Mouse (Mus musculus): ENCODE data around the gene Gse1. TPM values are rescaled to one million over a fixed set of nuclear protein-coding genes. Genes with fewer than 3 reads are reported as not detected.
A peak's percentile ranks its signal among the peaks of the same experiment; 100 is the strongest.

The Gse1 gene
- polyA plus RNA-seq, 1 experiment: 17.1 TPM

DNA sequence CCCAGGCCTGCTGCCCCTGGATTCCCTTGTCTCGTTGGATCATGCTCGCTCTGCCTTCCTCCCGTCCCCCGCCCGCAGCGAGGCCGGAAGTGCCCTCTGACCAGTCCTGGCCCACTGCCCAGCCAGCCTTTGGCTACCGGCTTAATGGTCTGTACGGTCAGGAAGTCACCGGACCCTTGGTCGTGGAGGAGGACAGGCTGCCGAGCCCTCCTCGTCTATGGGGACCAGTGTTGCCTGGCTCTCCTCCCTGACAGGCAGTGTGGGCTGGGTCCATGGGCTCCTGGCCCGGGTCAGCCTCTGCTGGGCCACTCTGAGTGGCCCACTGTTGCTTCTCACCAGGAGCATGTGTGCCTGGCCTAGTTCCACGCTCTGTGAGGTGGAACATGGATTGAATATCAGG, 266.6 kb downstream of the Gse1 start:
- Histone ChIP-seq H3K4me1 (ENCODE audit: control insufficient read depth) (peaks cover 100% of the 10 kb centered on the region), H3K4me3 (replicated peaks) (peak overlapping the region; percentile 28), H3K9me3 (ENCODE audit: control insufficient read depth, low read length) (no peaks in the 10 kb centered on the region), H3K36me3 (ENCODE audit: control insufficient read depth) (peaks cover 91% of the 10 kb centered on the region), H3K27me3 (ENCODE audit: control insufficient read depth) (no peaks in the 10 kb centered on the region)
- TF ChIP-seq GATA1 (IDR thresholded peaks at IDR 0.05; ENCODE audit: low read length): no peak
- no peak for TF ChIP-seq TAL1 (IDR thresholded peaks at IDR 0.05; ENCODE audit: low read length)

DNA sequence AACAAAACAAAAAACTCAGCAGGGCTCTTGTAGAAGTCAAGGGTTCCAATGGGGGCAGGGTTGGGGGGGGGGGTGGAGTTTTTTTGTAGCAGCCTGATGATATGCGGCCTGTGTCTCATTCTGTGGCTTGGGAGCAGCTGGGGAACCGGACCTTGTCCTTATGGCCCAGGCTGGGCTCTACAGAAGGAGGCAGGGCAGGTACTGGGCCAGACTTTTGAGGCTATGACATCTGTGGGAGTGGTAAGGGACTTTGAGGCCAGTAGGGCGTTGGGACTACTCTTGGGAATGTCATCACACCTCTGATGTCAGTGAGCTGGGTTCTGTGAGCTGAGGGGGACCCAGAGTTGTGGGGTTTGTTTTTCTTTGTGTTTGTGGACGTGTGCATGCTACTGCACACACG, 267.2 kb downstream of the Gse1 start:
- H3K9me3 ChIP-seq (ENCODE audit: control insufficient read depth, low read length): no peaks in the 10 kb centered on the region
- H3K4me3 ChIP-seq (replicated peaks): no peak overlapping the region
- H3K4me1 ChIP-seq (ENCODE audit: control insufficient read depth): peaks cover 100% of the 10 kb centered on the region
- H3K36me3 ChIP-seq (ENCODE audit: control insufficient read depth): peaks cover 95% of the 10 kb centered on the region
- TF ChIP-seq TAL1 (IDR thresholded peaks at IDR 0.05; ENCODE audit: low read length): no peak
- TF ChIP-seq GATA1 (IDR thresholded peaks at IDR 0.05; ENCODE audit: low read length): no peak
- no peaks in the 10 kb centered on the region for H3K27me3 ChIP-seq (ENCODE audit: control insufficient read depth)

DNA sequence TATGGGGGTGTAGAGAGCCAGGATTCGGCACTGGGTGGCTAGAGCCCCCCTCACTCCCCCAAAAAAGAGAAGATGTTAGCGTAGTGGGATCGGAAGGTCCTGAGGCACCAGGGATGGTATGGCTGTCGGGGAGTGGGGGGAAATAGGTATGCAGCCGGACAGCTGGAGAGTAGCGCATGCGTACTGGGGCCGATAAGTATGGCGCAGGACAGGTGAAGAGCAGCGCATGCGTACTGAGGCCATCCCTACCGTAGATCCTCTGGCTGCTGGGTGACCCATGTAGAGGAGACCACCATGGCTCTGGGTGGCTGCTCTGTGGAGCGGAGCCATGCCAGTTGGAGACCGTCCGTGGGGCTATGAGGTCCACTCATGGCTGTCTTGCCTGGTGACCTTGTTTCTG, 268.2 kb downstream of the Gse1 start:
- H3K4me1 ChIP-seq (ENCODE audit: control insufficient read depth): peaks cover 100% of the 10 kb centered on the region
- H3K9me3 ChIP-seq (ENCODE audit: control insufficient read depth, low read length): no peaks in the 10 kb centered on the region
- peak overlapping the region; percentile 5 for H3K4me3 ChIP-seq (replicated peaks)
- peaks cover 95% of the 10 kb centered on the region for H3K36me3 ChIP-seq (ENCODE audit: control insufficient read depth)
- H3K27me3 ChIP-seq (ENCODE audit: control insufficient read depth): no peaks in the 10 kb centered on the region
- no peak for TF ChIP-seq GATA1 (IDR thresholded peaks at IDR 0.05; ENCODE audit: low read length)
- TF ChIP-seq TAL1 (IDR thresholded peaks at IDR 0.05; ENCODE audit: low read length): no peak

DNA sequence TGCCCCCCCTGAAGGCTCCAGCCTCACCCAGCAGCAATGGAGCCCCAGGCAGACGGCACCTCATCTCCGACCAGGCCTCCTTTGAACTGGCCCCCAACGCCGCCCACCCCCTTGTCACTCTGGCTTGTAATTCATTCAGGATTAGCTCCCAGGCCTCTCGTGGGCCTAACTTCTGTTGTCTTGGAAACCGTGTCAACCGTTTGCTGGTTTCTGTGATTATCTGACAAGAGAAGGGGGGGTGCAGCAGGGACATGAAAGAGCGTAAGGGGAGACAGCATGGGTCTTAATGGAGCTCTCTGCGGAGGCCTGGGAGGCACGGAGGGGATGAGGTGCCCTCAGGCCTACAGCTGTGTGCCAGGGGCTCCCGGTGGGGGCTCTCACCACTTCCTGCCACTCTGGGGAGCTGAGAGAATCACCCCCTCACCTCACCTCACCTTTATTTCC, 269.3 kb downstream of the Gse1 start:
- H3K4me3 ChIP-seq (replicated peaks): peak overlapping the region; percentile 64
- no peak for TF ChIP-seq GATA1 (IDR thresholded peaks at IDR 0.05; ENCODE audit: low read length)
- TF ChIP-seq TAL1 (IDR thresholded peaks at IDR 0.05; ENCODE audit: low read length): no peak

DNA sequence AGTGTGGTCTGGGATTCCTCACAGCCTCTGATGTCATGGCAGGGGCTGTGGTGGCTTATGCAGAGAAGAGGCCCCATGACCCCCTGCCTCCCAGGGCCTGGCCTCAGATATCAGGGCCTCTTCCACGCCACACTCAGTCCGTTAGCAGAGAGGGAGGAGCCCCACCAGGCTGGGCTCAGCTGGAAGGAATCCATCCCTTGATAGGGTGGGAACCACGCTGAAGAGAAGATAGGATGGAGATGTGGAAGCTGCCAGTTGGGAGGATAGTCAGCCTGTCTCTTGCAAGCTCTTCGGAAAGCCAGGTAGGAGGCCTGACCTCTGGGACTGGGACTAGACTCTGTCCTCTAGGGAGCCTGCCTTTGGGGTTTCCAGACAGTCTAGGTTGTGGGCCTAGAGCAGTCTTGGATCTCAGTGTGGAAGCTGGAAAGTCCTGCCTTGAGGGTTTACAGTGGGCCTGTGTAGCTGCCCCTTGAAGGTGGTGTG, 270.1 kb downstream of the Gse1 start:
- peak overlapping the region; percentile 64 for H3K4me3 ChIP-seq (replicated peaks)
- H3K27me3 ChIP-seq (ENCODE audit: control insufficient read depth): no peaks in the 10 kb centered on the region
- TF ChIP-seq GATA1 (IDR thresholded peaks at IDR 0.05; ENCODE audit: low read length) (no peak), TAL1 (IDR thresholded peaks at IDR 0.05; ENCODE audit: low read length) (no peak)
- H3K9me3 ChIP-seq (ENCODE audit: control insufficient read depth, low read length): no peaks in the 10 kb centered on the region
- peaks cover 90% of the 10 kb centered on the region for H3K36me3 ChIP-seq (ENCODE audit: control insufficient read depth)
- peaks cover 98% of the 10 kb centered on the region for H3K4me1 ChIP-seq (ENCODE audit: control insufficient read depth)

More for the DNA sequence above, 269.3 kb downstream of the Gse1 start:
- no peaks in the 10 kb centered on the region for H3K27me3 ChIP-seq (ENCODE audit: control insufficient read depth)
- H3K9me3 ChIP-seq (ENCODE audit: control insufficient read depth, low read length): no peaks in the 10 kb centered on the region
- peaks cover 90% of the 10 kb centered on the region for H3K36me3 ChIP-seq (ENCODE audit: control insufficient read depth)
- H3K4me1 ChIP-seq (ENCODE audit: control insufficient read depth): peaks cover 98% of the 10 kb centered on the region

DNA sequence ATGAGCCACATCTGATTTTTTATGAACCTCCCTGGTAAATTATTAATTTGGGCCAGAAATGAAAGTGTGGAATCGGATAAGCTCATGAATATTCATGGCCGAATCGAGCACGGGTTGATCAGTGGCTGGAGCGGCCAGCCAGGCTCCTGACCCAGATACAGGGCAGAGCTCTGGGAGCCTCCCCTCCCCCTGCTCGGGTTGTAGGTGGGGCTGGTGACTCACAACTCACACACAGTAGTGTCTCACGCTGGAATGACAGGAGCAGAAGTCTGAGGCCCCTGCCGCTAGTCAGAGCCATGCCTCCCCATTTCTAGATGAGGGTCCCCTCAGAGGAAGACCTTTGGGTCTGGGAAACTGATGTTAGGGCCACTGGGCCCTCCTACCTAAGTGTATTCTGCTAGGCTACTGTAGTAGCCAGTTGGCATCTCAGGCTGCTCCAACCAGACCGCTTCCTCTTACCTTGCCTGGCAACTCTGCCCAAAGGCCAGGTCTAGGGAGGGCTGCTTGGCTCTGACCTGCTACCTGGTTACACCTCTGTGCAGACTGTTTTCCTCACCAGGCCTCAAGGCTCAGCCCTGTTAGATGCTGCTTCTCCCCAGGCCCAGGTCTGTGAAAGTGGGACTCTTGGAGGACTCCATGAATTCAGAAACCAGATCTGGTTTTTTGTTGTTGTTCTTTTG, 270.8 kb downstream of the Gse1 start:
- no peak for TF ChIP-seq GATA1 (IDR thresholded peaks at IDR 0.05; ENCODE audit: low read length)
- no peak for TF ChIP-seq TAL1 (IDR thresholded peaks at IDR 0.05; ENCODE audit: low read length)
- H3K4me3 ChIP-seq (replicated peaks): peak overlapping the region; percentile 64
- peaks cover 89% of the 10 kb centered on the region for H3K36me3 ChIP-seq (ENCODE audit: control insufficient read depth)
- no peaks in the 10 kb centered on the region for H3K9me3 ChIP-seq (ENCODE audit: control insufficient read depth, low read length)
- H3K27me3 ChIP-seq (ENCODE audit: control insufficient read depth): no peaks in the 10 kb centered on the region
- peaks cover 97% of the 10 kb centered on the region for H3K4me1 ChIP-seq (ENCODE audit: control insufficient read depth)

DNA sequence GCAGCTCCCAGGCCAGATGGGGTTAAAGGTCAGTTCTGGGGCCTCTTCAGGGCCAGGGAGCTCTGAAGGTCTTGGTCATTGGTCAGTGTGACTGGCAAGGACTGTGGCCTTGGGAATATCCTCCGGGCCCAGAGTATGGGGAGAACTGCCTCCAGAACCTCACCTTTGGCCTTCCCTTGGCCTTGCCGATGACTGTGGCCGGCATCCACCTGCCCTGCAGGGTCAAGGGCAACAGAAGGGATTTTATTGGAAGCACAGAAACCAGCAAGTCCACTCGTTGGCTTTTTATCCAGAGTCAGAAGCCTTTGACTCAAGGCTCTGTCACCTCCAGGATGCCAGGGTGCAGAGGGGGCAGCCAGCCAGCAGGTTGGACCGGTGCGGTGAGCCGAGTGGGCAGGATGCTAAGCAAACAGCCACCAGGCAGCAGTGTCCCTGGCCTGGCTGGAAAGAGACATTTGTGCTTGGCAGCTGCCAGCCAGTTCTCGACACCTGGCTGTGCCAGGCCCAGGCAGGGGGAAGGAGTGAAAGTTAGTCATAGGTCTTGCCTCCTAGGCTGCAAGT, 272.5 kb downstream of the Gse1 start:
- Histone ChIP-seq H3K4me3 (replicated peaks) (no peak overlapping the region), H3K9me3 (ENCODE audit: control insufficient read depth, low read length) (no peaks in the 10 kb centered on the region), H3K27me3 (ENCODE audit: control insufficient read depth) (no peaks in the 10 kb centered on the region), H3K4me1 (ENCODE audit: control insufficient read depth) (peaks cover 97% of the 10 kb centered on the region), H3K36me3 (ENCODE audit: control insufficient read depth) (peaks cover 91% of the 10 kb centered on the region)
- no peak for TF ChIP-seq TAL1 (IDR thresholded peaks at IDR 0.05; ENCODE audit: low read length)

DNA sequence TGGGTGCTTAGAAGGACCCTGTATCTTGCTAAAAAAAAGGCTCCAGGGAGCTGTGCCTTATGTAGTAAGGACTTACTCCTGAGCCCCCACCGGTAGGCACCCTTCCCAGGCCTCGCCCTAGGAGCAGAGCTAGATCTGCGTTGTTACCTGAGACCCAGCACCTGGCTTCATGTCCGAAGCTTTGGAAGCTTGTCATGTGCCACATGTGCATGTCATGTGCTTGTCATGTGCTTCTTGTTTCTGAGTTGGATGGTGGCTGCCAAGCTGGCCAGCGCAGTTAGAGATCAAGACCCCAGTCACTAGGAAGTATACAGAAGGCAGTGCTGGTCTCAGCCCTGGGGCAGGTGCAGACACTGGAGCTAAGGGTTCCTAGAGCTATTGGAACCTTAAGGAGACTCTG, 273.2 kb downstream of the Gse1 start:
- Histone ChIP-seq H3K4me3 (replicated peaks) (no peak overlapping the region), H3K9me3 (ENCODE audit: control insufficient read depth, low read length) (no peaks in the 10 kb centered on the region), H3K36me3 (ENCODE audit: control insufficient read depth) (peaks cover 93% of the 10 kb centered on the region), H3K27me3 (ENCODE audit: control insufficient read depth) (no peaks in the 10 kb centered on the region), H3K4me1 (ENCODE audit: control insufficient read depth) (peaks cover 97% of the 10 kb centered on the region)
- TF ChIP-seq GATA1 (IDR thresholded peaks at IDR 0.05; ENCODE audit: low read length): no peak
- no peak for TF ChIP-seq TAL1 (IDR thresholded peaks at IDR 0.05; ENCODE audit: low read length)

DNA sequence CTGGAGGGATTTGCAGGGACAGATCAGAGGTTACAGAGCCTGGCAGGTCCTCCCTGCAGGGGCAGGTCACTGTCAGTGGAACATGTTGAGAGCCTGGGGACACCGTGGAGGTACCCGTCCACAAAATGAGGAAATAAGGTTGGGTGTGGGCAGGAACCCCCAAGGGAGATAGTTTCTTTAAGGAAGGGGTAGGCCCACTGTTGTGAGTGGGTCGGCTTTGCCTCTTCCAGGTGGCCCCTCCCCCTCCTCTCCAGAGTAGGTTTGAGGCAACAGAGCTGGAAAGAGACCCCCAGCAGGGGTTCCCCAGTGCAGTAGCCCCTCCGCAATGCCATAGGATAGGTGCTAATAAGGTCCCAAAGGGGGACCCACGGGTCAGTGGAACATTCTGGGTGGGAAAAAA, 274.2 kb downstream of the Gse1 start:
- H3K36me3 ChIP-seq (ENCODE audit: control insufficient read depth): peaks cover 92% of the 10 kb centered on the region

More for the DNA sequence above, 274.2 kb downstream of the Gse1 start:
- TF ChIP-seq GATA1 (IDR thresholded peaks at IDR 0.05; ENCODE audit: low read length): no peak
- no peak for TF ChIP-seq TAL1 (IDR thresholded peaks at IDR 0.05; ENCODE audit: low read length)
- H3K27me3 ChIP-seq (ENCODE audit: control insufficient read depth): no peaks in the 10 kb centered on the region
- peaks cover 96% of the 10 kb centered on the region for H3K4me1 ChIP-seq (ENCODE audit: control insufficient read depth)
- no peak overlapping the region for H3K4me3 ChIP-seq (replicated peaks)
- no peaks in the 10 kb centered on the region for H3K9me3 ChIP-seq (ENCODE audit: control insufficient read depth, low read length)
